Mouse (Mus musculus) forebrain, postnatal 0 days (tissue): ENCODE data around the gene Fam69a. TPM values are rescaled to one million over a fixed set of nuclear protein-coding genes. Genes with fewer than 3 reads are reported as not detected.

ENCODE experiments used
- ATAC-seq: fragments of 200-750 bp; cut with Nextera tagmentation; 2 replicates; pipeline ENCODE4 v1.8.0; 2017; ENCODE audit warnings: mild to moderate bottlenecking, moderate library complexity
- DNase-seq: peaks from one replicate; pipeline ENCODE4 v3.0.0-alpha.2; 2015
- H3K27ac ChIP-seq: fragments of 300-500 bp; sonication (generic); 2 replicates; pipeline ENCODE4 v1.5.1; 2014; ENCODE audit warnings: low read depth, mild to moderate bottlenecking, antibody characterized with exemption, low read length, moderate library complexity, mixed read lengths
- H3K27me3 ChIP-seq: fragments of 300-500 bp; sonication (generic); 2 replicates; pipeline ENCODE4 v1.6.1; 2014; ENCODE audit warnings: mild to moderate bottlenecking, low read length, mixed read lengths; ENCODE audit not compliant: insufficient read depth
- H3K36me3 ChIP-seq: fragments of 300-500 bp; sonication (generic); 2 replicates; pipeline ENCODE4 v1.6.1; 2014; ENCODE audit warnings: mild to moderate bottlenecking, moderate library complexity; ENCODE audit not compliant: insufficient read depth
- H3K4me1 ChIP-seq: fragments of 300-500 bp; sonication (generic); 2 replicates; pipeline ENCODE4 v1.6.1; 2014; ENCODE audit warnings: antibody characterized with exemption; ENCODE audit not compliant: insufficient read depth
- H3K4me2 ChIP-seq: fragments of 300-500 bp; sonication (generic); 2 replicates; pipeline ENCODE4 v1.6.1; 2014; ENCODE audit warnings: low read depth, mild to moderate bottlenecking, moderate library complexity
- H3K4me3 ChIP-seq: fragments of 300-500 bp; sonication (generic); 2 replicates; pipeline ENCODE4 v1.5.1; 2014; ENCODE audit warnings: low read depth, low read length, mixed read lengths
- H3K9ac ChIP-seq: fragments of 300-500 bp; sonication (generic); 2 replicates; pipeline ENCODE4 v1.6.1; 2014; ENCODE audit warnings: mild to moderate bottlenecking
- H3K9me3 ChIP-seq: fragments of 300-500 bp; sonication (generic); 2 replicates; pipeline ENCODE4 v1.6.1; 2016; ENCODE audit warnings: low read length
- CTCF ChIP-seq: sonication (generic); IDR thresholded peaks from 2 replicates; pipeline ENCODE4 v1.5.1; 2016; ENCODE audit warnings: antibody characterized with exemption, control low read depth, low read depth
- WGBS: fragments of 180-500 bp; shearing (Covaris S2); extraction: QIAGEN DNeasy Blood & Tissue Kit; methylation state at CpG from one replicate; pipeline ENCODE4 v1.1.7; 2014; 5-methylcytosine and 5-hydroxymethylcytosine counted together
- polyA plus RNA-seq: library from polyadenylated mRNA; unstranded; fragments of >200 nt; fragmentation: Nextera tagmentation; extraction: Ambion mirVana; gene quantifications from 2 replicates; pipeline ENCODE4 v1.2.1, GENCODE M21; 2015
- total RNA-seq: library from RNA; depleted of rRNA; stranded (reverse); fragments of >200 nt; gene quantifications from 2 replicates; pipeline ENCODE4 v1.2.3, GENCODE M21; 2014; rRNA removed

Gene Fam69a
- total and polyA plus RNA-seq, 2 experiments from 2014 or later = 28.5 to 60.9 TPM

GRCm38 (mm10) chr5:107868905-107869424 lies 117.9 kb downstream of the Fam69a start:
- Histone ChIP-seq H3K9me3 (no peaks in the 10 kb centered on the region), H3K36me3 (no peaks in the 10 kb centered on the region), H3K4me3 (peak overlapping the region; percentile 59), H3K4me2 (peak overlapping the region; percentile 72), H3K27me3 (no peaks in the 10 kb centered on the region), H3K4me1 (no peaks in the 10 kb centered on the region), H3K27ac (peak overlapping the region; percentile 77), H3K9ac (peak overlapping the region; percentile 71)
- under 1% methylated on average over 55 of the region's 58 CpGs for WGBS
- DNase-seq (peak; percentile 88), ATAC-seq (peak; percentile 96)
- peak; percentile 44 for TF ChIP-seq CTCF

- under 1% methylated on average over 76 of the region's 82 CpGs for WGBS
Measured at GRCm38 (mm10) chr5:107867970-107868904, 118.6 kb downstream of the Fam69a start.

GRCm38 (mm10) chr5:107866127-107867126 lies 120.5 kb downstream of the Fam69a start:
- WGBS = 67% methylated on average over 2 of the region's 2 CpGs
- Histone ChIP-seq H3K36me3 (no peaks in the 10 kb centered on the region), H3K9ac (no peak overlapping the region), H3K27me3 (no peaks in the 10 kb centered on the region), H3K4me2 (no peak overlapping the region), H3K9me3 (no peaks in the 10 kb centered on the region), H3K27ac (no peak overlapping the region), H3K4me3 (no peak overlapping the region), H3K4me1 (no peaks in the 10 kb centered on the region)
- TF ChIP-seq CTCF = no peak
- DNase-seq = no peak
- ATAC-seq = no peak

More at GRCm38 (mm10) chr5:107867970-107868904, 118.6 kb downstream of the Fam69a start:
- Histone ChIP-seq H3K27ac (peak overlapping the region; percentile 77), H3K9me3 (no peaks in the 10 kb centered on the region), H3K4me2 (peak overlapping the region; percentile 72), H3K4me1 (no peaks in the 10 kb centered on the region), H3K4me3 (peak overlapping the region; percentile 59), H3K9ac (peak overlapping the region; percentile 71), H3K36me3 (no peaks in the 10 kb centered on the region), H3K27me3 (no peaks in the 10 kb centered on the region)
- no peak for TF ChIP-seq CTCF
- ATAC-seq (peak; percentile 70), DNase-seq (peak; percentile 48)

GRCm38 (mm10) chr5:107863971-107864370 lies 122.9 kb downstream of the Fam69a start:
- H3K4me3 ChIP-seq = no peak overlapping the region
- H3K27ac ChIP-seq = no peak overlapping the region
- H3K36me3 ChIP-seq = no peaks in the 10 kb centered on the region
- WGBS = 90% methylated on average over 3 of the region's 3 CpGs
- H3K9ac ChIP-seq = no peak overlapping the region
- H3K9me3 ChIP-seq = no peaks in the 10 kb centered on the region
- ATAC-seq (no peak), DNase-seq (no peak)
- H3K4me2 ChIP-seq = no peak overlapping the region
- H3K27me3 ChIP-seq = no peaks in the 10 kb centered on the region
- no peaks in the 10 kb centered on the region for H3K4me1 ChIP-seq
- TF ChIP-seq CTCF = no peak

- no peaks in the 10 kb centered on the region for H3K27me3 ChIP-seq
- ATAC-seq = no peak
- TF ChIP-seq CTCF = peak; percentile 30
- WGBS = 47% methylated on average over 2 of the region's 2 CpGs
- H3K4me2 ChIP-seq = no peak overlapping the region
- no peak overlapping the region for H3K4me3 ChIP-seq
- H3K4me1 ChIP-seq = no peaks in the 10 kb centered on the region
- no peak overlapping the region for H3K27ac ChIP-seq
- no peaks in the 10 kb centered on the region for H3K9me3 ChIP-seq
- H3K9ac ChIP-seq = no peak overlapping the region
- no peak for DNase-seq
- no peaks in the 10 kb centered on the region for H3K36me3 ChIP-seq
Measured at GRCm38 (mm10) chr5:107858963-107859362, 127.9 kb downstream of the Fam69a start.

Other genes with a start within 250 kb of the Fam69a start
- gene Ube2d2b, start 157.0 kb downstream of the Fam69a start, total RNA-seq = not detected in 2 replicates
- gene Ube2d2b, start 157.0 kb downstream of the Fam69a start, polyA plus RNA-seq = not detected in 2 replicates
- gene Evi5, start 112.0 kb downstream of the Fam69a start, total RNA-seq = 61.9 and 66.9 TPM in 2 replicates
- 40.3 and 59.6 TPM in 2 replicates for gene Evi5, start 112.0 kb downstream of the Fam69a start, polyA plus RNA-seq
- 195 and 203 TPM in 2 replicates for gene Rpl5, start 86.6 kb downstream of the Fam69a start, total RNA-seq
- 65.7 and 74.2 TPM in 2 replicates for gene Rpl5, start 86.6 kb downstream of the Fam69a start, polyA plus RNA-seq
- 75.1 and 96.2 TPM in 2 replicates for gene Mtf2, start 78.6 kb upstream of the Fam69a start, total RNA-seq
- 49.0 and 61.9 TPM in 2 replicates for gene Mtf2, start 78.6 kb upstream of the Fam69a start, polyA plus RNA-seq
- 17.3 and 20.8 TPM in 2 replicates for gene Tmed5, start 145.5 kb upstream of the Fam69a start, total RNA-seq
- 14.0 and 18.7 TPM in 2 replicates for gene Tmed5, start 145.5 kb upstream of the Fam69a start, polyA plus RNA-seq
- 0.92 and 5.5 TPM in 2 replicates for gene Ccdc18, start 145.8 kb upstream of the Fam69a start, total RNA-seq
- gene Ccdc18, start 145.8 kb upstream of the Fam69a start, polyA plus RNA-seq = 2.5 and 2.9 TPM in 2 replicates